Mouse (Mus musculus) heart, adult 9 months (tissue): Measurements from ENCODE around the gene Bpifb5.
"Not testable (repeated sequence)": the region's sequence is repeated elsewhere in the genome, so short reads cannot be mapped to it uniquely, and the experiment has no call there.

ENCODE experiments used
- DNase-seq, 2 experiments: peaks; one replicate each; pipeline ENCODE4 v3.0.0; 2022; ENCODE audit warnings: low spot score in 2 of 2

Gene Bpifb5

GRCm38 (mm10) chr2:154223265-154223916, at the start of gene Bpifb5:
Gene Bpifb5, plus strand, starts transcription at chr2:154223742.
- DNase-seq, result no peak

GRCm38 (mm10) chr2:154181900-154182299, 41.6 kb upstream of the Bpifb5 start:
- DNase-seq, result not testable (repeated sequence)

GRCm38 (mm10) chr2:154183061-154183460, 40.5 kb upstream of the Bpifb5 start:
- DNase-seq, result not testable (repeated sequence)

GRCm38 (mm10) chr2:154185319-154185718, 38.2 kb upstream of the Bpifb5 start:
- no peak for DNase-seq

- no peak for DNase-seq
Measured at GRCm38 (mm10) chr2:154185748-154186147, 37.8 kb upstream of the Bpifb5 start.

- no peak for DNase-seq
Measured at GRCm38 (mm10) chr2:154187468-154187867, 36.1 kb upstream of the Bpifb5 start.

GRCm38 (mm10) chr2:154189877-154190434, 33.6 kb upstream of the Bpifb5 start:
- DNase-seq, result no peak

GRCm38 (mm10) chr2:154190546-154191258, 32.8 kb upstream of the Bpifb5 start, which contains the start of gene Bpifb1:
Gene Bpifb1, plus strand, starts transcription at chr2:154190818.
- DNase-seq, result no peak

- peak in 1 of 2 experiments; percentile 11 for DNase-seq
Measured at GRCm38 (mm10) chr2:154192141-154192540, 31.4 kb upstream of the Bpifb5 start.

- no peak for DNase-seq
Measured at GRCm38 (mm10) chr2:154193071-154193470, 30.5 kb upstream of the Bpifb5 start.

GRCm38 (mm10) chr2:154193994-154194504, 29.5 kb upstream of the Bpifb5 start:
- DNase-seq, result no peak

- no peak for DNase-seq
Measured at GRCm38 (mm10) chr2:154197036-154197435, 26.5 kb upstream of the Bpifb5 start.

- DNase-seq, result no peak
Measured at GRCm38 (mm10) chr2:154204630-154205029, 18.9 kb upstream of the Bpifb5 start.

- DNase-seq, result peak; percentile 65 to 70
Measured at GRCm38 (mm10) chr2:154206908-154207307, 16.6 kb upstream of the Bpifb5 start.

GRCm38 (mm10) chr2:154209112-154209511, 14.4 kb upstream of the Bpifb5 start:
- no peak for DNase-seq

GRCm38 (mm10) chr2:154211121-154211520, 12.4 kb upstream of the Bpifb5 start:
- no peak for DNase-seq

- DNase-seq, result no peak
Measured at GRCm38 (mm10) chr2:154211881-154212280, 11.7 kb upstream of the Bpifb5 start.

GRCm38 (mm10) chr2:154215191-154215590, 8.4 kb upstream of the Bpifb5 start:
- peak in 1 of 2 experiments; percentile 33 for DNase-seq

- DNase-seq, result no peak
Measured at GRCm38 (mm10) chr2:154219950-154220349, 3.6 kb upstream of the Bpifb5 start.

GRCm38 (mm10) chr2:154223917-154224273, 353 bp downstream of the Bpifb5 start:
- DNase-seq, result no peak

GRCm38 (mm10) chr2:154226991-154227390, 3.4 kb downstream of the Bpifb5 start:
- no peak for DNase-seq

- DNase-seq, result no peak
Measured at GRCm38 (mm10) chr2:154227830-154228229, 4.3 kb downstream of the Bpifb5 start.

- no peak for DNase-seq
Measured at GRCm38 (mm10) chr2:154233426-154233825, 9.9 kb downstream of the Bpifb5 start.
